Mouse (Mus musculus) left cerebral cortex, postnatal 36 days (tissue): ENCODE data around the gene Edf1. TPM values are rescaled to one million over a fixed set of nuclear protein-coding genes. Genes with fewer than 3 reads are reported as not detected.
A peak's percentile ranks its signal among the peaks of the same experiment; 100 is the strongest.

Experiments
- DNase-seq, 2 experiments: peaks; one replicate each; pipeline ENCODE4 v3.0.0; 2021 to 2022; ENCODE audit warnings: low spot score in 2 of 2, mixed read lengths in 1 of 2
- intact Hi-C: fragments of 180-260 bp; cut with DNase I; formaldehyde crosslinking; loops from one replicate; pipeline ENCODE4 v1.15.1; 2025
- total RNA-seq, 2 experiments: library from RNA; stranded (reverse); gene quantifications; 2 replicates each; pipeline ENCODE4 v1.2.3; 2021

Edf1 gene
- total RNA-seq, 2 experiments from 2014 or later, result 189 to 236 TPM

GRCm38 (mm10) chr2:25579737-25580460, 22.3 kb downstream of the Edf1 start:
- DNase-seq, result peak in 1 of 2 experiments; percentile 39
- intact Hi-C loops, result no loop called here

GRCm38 (mm10) chr2:25580621-25581101, 23.0 kb downstream of the Edf1 start:
- intact Hi-C loops, result no loop called here
- peak in 1 of 2 experiments; percentile 60 for DNase-seq

- DNase-seq, result peak; percentile 79 to 82
- intact Hi-C loops, result no loop called here
Observed at GRCm38 (mm10) chr2:25581294-25581864, 23.7 kb downstream of the Edf1 start, which contains the start of gene Ajm1. Gene Ajm1 (minus strand): TSS chr2:25581757.

GRCm38 (mm10) chr2:25581901-25582301, 24.3 kb downstream of the Edf1 start:
- intact Hi-C loops, result no loop called here
- peak; percentile 57 to 60 for DNase-seq

GRCm38 (mm10) chr2:25582466-25583119, 24.9 kb downstream of the Edf1 start:
- DNase-seq, result peak; percentile 85 to 90
- intact Hi-C loops, result no loop called here

- peak in 1 of 2 experiments; percentile 32 for DNase-seq
Observed at GRCm38 (mm10) chr2:25583120-25583481, 25.5 kb downstream of the Edf1 start.

GRCm38 (mm10) chr2:25583571-25583970, 25.9 kb downstream of the Edf1 start:
- intact Hi-C loops, result no loop called here

More at GRCm38 (mm10) chr2:25583120-25583481, 25.5 kb downstream of the Edf1 start:
- intact Hi-C loops, result no loop called here

GRCm38 (mm10) chr2:25584152-25584551, 26.5 kb downstream of the Edf1 start:
- intact Hi-C loops, result no loop called here
- no peak for DNase-seq

More at GRCm38 (mm10) chr2:25583571-25583970, 25.9 kb downstream of the Edf1 start:
- no peak for DNase-seq

GRCm38 (mm10) chr2:25584856-25585255, 27.2 kb downstream of the Edf1 start:
- intact Hi-C loops, result no loop called here
- DNase-seq, result no peak

- no peak for DNase-seq
- intact Hi-C loops, result no loop called here
Observed at GRCm38 (mm10) chr2:25585601-25586000, 28.0 kb downstream of the Edf1 start.

- DNase-seq, result no peak
- intact Hi-C loops, result no loop called here
Observed at GRCm38 (mm10) chr2:25587290-25587689, 29.6 kb downstream of the Edf1 start.

GRCm38 (mm10) chr2:25588227-25588907, 30.7 kb downstream of the Edf1 start:
- DNase-seq, result no peak
- intact Hi-C loops, result no loop called here

GRCm38 (mm10) chr2:25591863-25592262, 34.2 kb downstream of the Edf1 start:
- intact Hi-C loops, result no loop called here
- DNase-seq, result no peak

GRCm38 (mm10) chr2:25596765-25597510, 39.3 kb downstream of the Edf1 start:
- intact Hi-C loops, result no loop called here
- no peak for DNase-seq

GRCm38 (mm10) chr2:25598749-25599148, 41.1 kb downstream of the Edf1 start:
- DNase-seq, result no peak
- intact Hi-C loops, result no loop called here

- DNase-seq, result no peak
- intact Hi-C loops, result no loop called here
Observed at GRCm38 (mm10) chr2:25600037-25600436, 42.4 kb downstream of the Edf1 start.

- no peak for DNase-seq
- intact Hi-C loops, result no loop called here
Observed at GRCm38 (mm10) chr2:25602526-25602925, 44.9 kb downstream of the Edf1 start.

- peak; percentile 91 to 94 for DNase-seq
Observed at GRCm38 (mm10) chr2:25607761-25608622, 50.3 kb downstream of the Edf1 start, which contains the start of gene Rabl6. Gene Rabl6 (minus strand): TSS chr2:25608521.

More at GRCm38 (mm10) chr2:25607761-25608622, 50.3 kb downstream of the Edf1 start, which contains the start of gene Rabl6:
- intact Hi-C loops, result no loop called here
